Mouse (Mus musculus) heart, postnatal 0 days (tissue): ENCODE results near the gene Zfp184.

Experiments
- CTCF ChIP-seq: IDR thresholded peaks from 2 replicates; pipeline ENCODE4 v1.5.1; 2016; ENCODE audit warnings: antibody characterized with exemption, control low read depth, low read depth
- EP300 ChIP-seq: IDR thresholded peaks from 2 replicates; pipeline ENCODE4 v1.6.1; 2016; ENCODE audit warnings: antibody characterized with exemption, low read depth

DNA sequence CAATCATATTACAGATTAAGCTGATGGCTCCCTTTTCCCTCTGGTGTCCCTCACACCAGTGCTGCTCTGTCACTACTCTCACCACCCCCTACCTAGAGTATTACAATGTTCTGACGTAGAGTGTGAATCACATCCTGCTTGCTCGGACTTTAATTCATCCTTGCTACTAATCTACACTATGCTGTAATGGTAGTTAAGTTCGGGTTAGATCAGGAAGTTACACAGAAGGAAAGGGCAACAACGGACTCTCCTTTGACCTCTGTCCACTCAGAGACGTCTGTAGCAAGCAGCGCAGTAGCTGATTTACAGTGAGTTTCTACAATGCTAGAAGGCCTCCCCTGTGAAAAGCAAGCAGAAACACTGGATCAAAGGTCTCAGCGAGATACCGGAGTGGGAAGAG lies 31.0 kb upstream of the Zfp184 start:
- TF ChIP-seq CTCF (no peak), EP300 (no peak)
